Mouse (Mus musculus): Measurements from ENCODE around the gene Dok5. TPM values are rescaled to one million over a fixed set of nuclear protein-coding genes. Genes with fewer than 3 reads are reported as not detected.

The Dok5 gene
- total RNA-seq, 2 experiments from 2014 or later: 0.36 to 0.96 TPM

- DNase-seq: no peak
Measured at GRCm38 (mm10) chr2:170738891-170739290, 7.3 kb downstream of the Dok5 start.

DNA sequence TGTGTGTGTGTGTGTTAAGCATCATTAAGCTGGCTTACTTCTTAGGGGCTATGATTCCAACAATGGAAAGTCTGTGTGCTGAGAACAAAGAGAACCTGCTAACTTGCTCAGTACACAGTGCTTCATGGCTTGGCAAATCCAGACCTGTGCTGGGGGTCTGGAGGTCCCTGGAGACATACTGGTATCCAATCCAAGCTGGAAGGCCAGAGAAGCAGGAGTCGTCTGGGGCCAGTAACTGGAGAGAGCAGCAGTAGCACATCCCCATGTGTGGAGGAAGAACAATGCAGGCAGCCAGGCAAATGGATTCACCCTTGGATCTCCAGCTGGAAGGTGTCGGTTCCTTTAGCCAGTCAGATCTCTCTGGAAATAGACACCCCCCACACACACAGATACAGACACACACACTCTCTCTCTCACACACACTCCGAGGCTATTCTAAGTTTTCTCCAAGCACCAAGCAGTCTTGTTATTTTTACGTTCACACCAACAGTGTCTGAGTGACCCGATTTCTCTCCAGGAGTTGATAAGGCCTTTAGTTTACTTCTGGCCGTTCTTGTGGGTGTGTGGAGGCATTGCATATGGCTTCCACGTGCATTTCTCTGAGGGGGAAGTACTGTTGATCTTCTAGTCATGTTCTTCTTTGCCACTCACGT lies 8.2 kb downstream of the Dok5 start:
- DNase-seq: no peak

GRCm38 (mm10) chr2:170743521-170743920 lies 11.9 kb downstream of the Dok5 start:
- DNase-seq: no peak

DNA sequence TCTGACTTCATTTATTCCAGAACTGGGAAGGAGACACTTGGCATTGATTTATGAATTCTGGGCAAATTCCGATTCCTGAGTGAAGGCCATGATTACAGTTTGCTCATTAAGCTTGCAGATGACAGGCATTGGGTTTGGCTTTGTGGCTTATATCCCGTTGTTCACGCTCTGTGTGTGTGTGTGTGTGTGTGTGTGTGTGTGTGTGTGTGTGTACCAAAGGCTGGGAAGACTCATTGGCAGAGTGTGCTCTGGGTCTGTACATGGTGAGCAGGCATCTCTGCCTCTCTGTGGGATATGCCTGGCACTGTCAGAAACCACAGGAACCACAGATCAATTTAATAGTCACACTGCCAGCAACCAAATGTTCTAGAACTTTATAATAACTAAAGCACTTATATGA lies 17.3 kb downstream of the Dok5 start:
- DNase-seq: no peak

- no peak for DNase-seq
Measured at GRCm38 (mm10) chr2:170752191-170752850, 20.7 kb downstream of the Dok5 start.

DNA sequence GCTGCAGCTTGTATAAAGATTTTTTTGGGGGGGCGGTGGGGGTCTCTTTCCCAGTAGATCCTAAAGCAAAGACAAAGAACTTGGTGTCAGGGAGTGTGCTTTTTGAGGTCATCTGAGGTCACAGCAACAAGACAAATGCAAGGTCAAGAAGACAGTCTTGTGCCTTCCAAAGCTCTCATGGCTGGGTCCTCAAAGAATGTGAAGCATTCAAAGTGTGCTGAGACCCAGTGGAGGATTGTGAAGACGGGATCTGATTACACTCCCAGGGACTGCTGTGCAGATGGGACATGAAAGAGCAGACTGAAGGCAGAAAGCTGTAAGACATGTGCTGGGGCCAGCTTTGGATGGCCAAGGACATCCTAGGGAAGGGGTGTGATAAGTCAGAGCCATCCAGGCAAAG lies 24.2 kb downstream of the Dok5 start:
- DNase-seq: no peak

DNA sequence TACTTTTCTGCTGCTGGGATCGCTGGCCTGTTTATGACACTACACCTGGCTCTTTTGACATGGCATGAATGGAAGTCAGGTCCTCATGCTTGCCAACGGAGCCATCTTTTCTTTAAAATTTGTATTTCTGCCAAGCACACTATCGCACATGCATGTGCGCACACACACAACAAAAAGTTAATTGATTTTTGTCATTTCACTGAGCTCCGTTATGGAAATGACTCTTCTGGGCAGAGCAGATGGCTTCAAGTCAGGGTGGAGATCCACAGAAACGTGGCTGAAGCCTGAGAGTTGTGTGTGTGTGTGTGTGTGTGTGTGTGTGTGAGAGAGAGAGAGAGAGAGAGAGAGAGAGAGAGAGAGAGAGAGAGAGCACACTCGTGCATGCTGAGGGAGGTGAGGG lies 25.1 kb downstream of the Dok5 start:
- no peak for DNase-seq

- DNase-seq: peak in 1 of 2 experiments; percentile 9
Measured at GRCm38 (mm10) chr2:170757228-170757875, 25.7 kb downstream of the Dok5 start.

GRCm38 (mm10) chr2:170758201-170758600 lies 26.6 kb downstream of the Dok5 start:
- peak; percentile 3 to 8 for DNase-seq

- no peak for DNase-seq
Measured at GRCm38 (mm10) chr2:170764704-170765103, 33.1 kb downstream of the Dok5 start.

- no peak for DNase-seq
Measured at GRCm38 (mm10) chr2:170767243-170767642, 35.6 kb downstream of the Dok5 start.

- no peak for DNase-seq
Measured at GRCm38 (mm10) chr2:170768699-170769098, 37.1 kb downstream of the Dok5 start.

GRCm38 (mm10) chr2:170771555-170771954 lies 39.9 kb downstream of the Dok5 start:
- DNase-seq: no peak

GRCm38 (mm10) chr2:170772126-170772884 lies 40.7 kb downstream of the Dok5 start:
- DNase-seq: no peak

GRCm38 (mm10) chr2:170772885-170773270 lies 41.3 kb downstream of the Dok5 start:
- DNase-seq: no peak

DNA sequence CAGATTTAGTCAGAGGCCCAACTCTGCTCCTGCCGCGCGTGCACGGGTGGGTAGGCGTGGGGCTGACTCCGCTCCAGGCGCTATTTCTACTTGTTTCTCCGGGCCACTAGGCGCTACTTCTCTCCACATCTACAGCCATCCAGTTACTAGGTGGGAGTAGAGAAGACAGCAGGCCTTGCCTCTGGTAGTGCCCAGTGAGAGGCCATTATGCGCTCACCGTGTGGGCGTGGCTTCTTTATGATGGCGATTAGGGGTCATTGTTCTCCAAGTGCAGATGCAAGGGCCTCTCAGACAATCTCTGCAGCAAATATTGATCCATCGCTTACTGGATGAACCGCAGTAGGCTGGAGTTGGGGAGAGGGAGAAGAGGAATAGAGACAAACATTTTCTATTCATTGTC lies 44.0 kb downstream of the Dok5 start:
- DNase-seq: no peak

- no peak for DNase-seq
Measured at GRCm38 (mm10) chr2:170776107-170776506, 44.5 kb downstream of the Dok5 start.

DNA sequence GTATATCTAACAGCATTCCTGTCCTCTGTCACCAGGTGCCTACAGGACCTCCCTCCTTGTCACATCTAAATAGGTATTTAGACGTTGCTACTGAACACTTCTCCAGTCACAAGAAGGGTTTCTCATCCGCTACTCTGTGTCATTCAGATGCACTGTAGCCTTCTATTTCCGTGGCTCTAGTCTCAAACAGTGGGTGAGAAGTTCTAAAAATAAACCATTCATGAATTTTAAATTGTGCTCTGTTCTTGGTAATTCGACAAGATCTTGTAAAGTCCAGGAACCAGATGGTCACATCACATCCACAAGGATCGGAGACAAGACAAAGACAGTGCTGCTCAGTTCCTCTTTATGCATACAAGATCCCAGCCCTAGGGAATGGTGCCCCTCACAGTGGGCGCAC lies 46.0 kb downstream of the Dok5 start:
- no peak for DNase-seq

DNA sequence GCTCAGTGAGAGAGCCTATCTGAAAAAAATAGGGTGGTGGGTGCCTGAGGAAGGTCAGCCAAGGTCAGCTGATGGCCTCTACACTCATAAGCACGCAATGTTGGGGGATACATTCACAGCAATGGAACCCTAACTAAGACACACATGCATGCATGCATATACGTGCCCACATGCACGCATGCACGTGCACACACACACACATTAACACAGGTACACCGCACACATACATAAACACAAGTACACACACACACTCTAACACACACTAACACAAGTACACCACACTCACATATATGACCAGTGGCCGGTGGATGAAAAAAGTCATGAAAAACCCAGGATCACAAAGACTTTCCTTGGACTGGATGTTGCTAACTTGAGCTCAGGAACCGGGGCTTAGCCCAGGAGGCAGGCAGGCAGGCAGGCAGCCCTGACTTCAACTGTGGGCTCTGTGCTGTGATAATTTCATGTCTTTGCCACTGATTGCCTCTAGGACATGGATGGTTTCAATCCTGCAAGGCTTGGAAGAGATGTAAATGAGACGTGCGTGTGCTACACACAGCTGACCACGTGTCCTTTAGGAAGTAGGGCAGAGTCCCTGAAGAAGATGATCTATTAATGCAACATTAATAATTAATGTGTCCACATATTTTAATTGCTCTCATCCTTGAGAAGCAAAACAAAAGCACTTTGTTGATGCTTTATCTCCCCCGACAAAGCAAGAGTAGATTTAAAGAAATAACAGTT lies 48.6 kb downstream of the Dok5 start:
- DNase-seq: no peak

- no peak for DNase-seq
Measured at GRCm38 (mm10) chr2:170788101-170788500, 56.5 kb downstream of the Dok5 start.

DNA sequence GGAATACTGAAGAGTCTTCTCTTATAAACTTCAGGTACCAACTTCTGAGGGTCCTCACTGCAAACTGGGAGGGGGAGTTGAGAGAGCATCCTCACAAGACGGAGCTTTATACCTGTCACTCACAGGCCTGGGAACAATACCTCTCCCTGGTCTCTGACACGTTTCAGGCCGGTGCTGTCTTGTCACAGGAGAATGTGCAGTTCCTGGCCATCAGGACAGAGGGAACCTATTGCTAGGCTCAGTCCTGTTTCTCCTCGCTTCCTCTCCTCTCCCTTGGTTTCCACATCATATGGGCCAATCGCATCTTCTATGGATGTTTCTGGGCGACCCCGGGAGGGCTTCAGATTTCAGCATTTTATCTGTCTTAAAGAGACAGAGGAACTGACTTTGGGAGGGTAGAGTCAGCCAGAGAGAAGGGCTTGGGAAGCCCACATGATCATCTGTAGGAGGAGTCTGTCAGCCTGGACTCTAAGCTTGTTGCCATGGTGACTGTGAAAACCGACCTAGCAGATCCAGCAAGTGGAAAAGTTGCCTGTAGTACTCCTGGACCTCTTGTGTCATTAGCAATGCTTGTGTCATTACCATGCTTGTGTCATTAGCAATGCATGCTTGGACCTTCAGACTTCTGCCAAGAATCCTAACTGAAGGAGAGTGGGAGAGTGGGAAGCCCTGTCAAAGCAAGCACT lies 59.9 kb downstream of the Dok5 start:
- DNase-seq: no peak

Data from adrenal gland, postnatal 36 days (tissue).